Mouse (Mus musculus) heart, adult 11 months (tissue): ENCODE data around the gene Apoc3.

Experiments used
- DNase-seq: peaks from one replicate; pipeline ENCODE4 v3.0.0; 2022

The Apoc3 gene

DNA sequence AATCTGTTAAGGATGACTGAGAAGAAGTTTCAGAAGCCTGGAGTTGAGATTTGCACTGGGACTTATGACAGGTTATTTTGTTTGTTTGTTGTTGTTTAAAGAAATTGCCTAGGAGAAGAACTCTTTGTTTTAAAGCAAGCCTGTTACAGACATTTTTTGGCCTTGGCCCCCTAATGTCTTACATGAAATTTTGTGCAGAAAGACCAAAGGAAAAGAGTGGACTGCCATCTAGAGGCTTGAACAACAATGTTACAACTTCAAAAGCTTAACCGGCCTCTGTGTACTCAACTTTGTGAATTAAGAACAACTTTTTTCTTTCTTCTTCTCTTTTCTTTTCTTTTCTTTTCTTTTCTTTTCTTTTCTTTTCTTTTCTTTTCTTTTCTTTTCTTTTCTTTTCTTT is 43.8 kb downstream of the Apoc3 start:
- DNase-seq = no peak

GRCm38 (mm10) chr9:46191234-46191633 is 44.2 kb downstream of the Apoc3 start:
- peak; percentile 91 for DNase-seq

- DNase-seq = no peak
These were observed 46.1 kb downstream of the Apoc3 start for GRCm38 (mm10) chr9:46189381-46189780.

GRCm38 (mm10) chr9:46188956-46189355 is 46.5 kb downstream of the Apoc3 start:
- DNase-seq = no peak

DNA sequence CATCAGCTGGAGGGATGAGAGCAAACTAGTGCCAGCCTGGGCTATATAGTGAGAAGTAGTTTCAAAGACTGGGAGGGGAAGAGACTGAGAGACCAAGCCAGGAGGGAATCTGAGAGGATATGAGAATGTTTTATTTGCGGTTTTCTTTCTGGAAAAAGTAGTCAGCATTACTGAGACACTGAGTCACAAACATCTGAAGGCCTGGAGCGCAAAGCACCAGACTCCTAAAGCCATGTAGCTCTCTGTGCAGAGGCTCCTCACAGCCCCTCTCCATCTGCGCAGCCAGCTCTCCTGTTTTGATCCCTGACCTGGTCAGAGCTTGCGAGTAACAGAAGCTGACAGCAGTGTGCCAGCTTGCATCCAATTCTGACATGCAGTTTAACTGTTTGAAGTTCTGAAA is 47.1 kb downstream of the Apoc3 start:
- no peak for DNase-seq

DNA sequence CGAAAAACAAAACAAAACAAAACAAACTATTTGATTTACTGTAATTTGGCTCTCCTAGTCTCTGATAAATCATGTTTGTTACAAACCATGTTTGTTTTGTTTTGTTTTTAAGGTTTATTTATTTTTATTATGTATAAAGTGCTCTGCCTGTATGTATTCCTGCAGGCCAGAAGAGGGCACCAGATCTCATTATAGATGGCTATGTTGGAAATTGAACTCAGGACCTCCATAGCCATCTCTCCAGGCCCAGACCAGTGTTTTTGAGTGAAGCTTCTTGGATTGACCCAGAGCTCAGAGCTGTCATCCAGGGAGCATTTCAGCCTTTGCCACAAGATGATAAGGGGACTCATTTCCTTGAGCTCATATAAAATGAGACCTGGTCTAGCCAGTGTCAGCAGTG is 49.0 kb downstream of the Apoc3 start:
- DNase-seq = no peak

- DNase-seq = no peak
These were observed 50.2 kb downstream of the Apoc3 start for GRCm38 (mm10) chr9:46185191-46185590.

DNA sequence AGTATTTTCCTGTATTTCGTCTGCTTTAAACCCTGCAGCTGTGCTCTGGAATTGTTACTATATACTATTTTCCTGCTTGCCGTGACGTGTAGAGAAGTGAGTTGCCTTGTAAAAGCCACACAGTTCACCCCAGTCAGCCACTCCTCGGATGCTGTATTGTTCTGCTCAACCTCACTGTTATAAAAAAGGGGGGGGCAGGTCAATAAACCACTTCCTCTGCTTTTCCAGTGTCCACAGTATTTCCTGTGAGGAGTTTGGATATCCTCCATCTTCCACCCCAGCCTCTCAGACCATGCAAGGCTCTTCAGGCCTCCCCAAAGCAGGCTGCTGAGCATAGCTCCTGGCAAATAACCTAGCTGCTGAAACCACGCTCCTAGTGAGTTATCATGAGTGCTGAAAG is 50.9 kb downstream of the Apoc3 start:
- DNase-seq = peak; percentile 91
